Mouse (Mus musculus) gastrocnemius, postnatal 14 days (tissue): ENCODE results near the gene 3100002H09Rik. TPM values are rescaled to one million over a fixed set of nuclear protein-coding genes. Genes with fewer than 3 reads are reported as not detected.

ENCODE experiments used
- DNase-seq: peaks from one replicate; pipeline ENCODE4 v3.0.0; 2021; ENCODE audit warnings: mixed read lengths
- intact Hi-C: fragments of 180-260 bp; cut with DNase I; formaldehyde crosslinking; loops from one replicate; pipeline ENCODE4 v1.15.1; 2025; ENCODE audit warnings: low total_unique reads
- total RNA-seq, 2 experiments: library from RNA; stranded (reverse); gene quantifications; 2 replicates each; pipeline ENCODE4 v1.2.3; 2021

The 3100002H09Rik gene
- total RNA-seq, 2 experiments from 2014 or later, result not detected

- intact Hi-C loops, result no loop called here
- no peak for DNase-seq
These were observed 47.9 kb downstream of the 3100002H09Rik start for GRCm38 (mm10) chr4:124562721-124563120.

Other genes with a start within 250 kb of the 3100002H09Rik start
- 1 to 10 TPM; 1.3 to 2.2 TPM for gene Pou3f1, start 46.0 kb upstream of the 3100002H09Rik start, total RNA-seq
- 10 to 100 TPM; 16.5 to 20.4 TPM for gene Utp11, start 82.8 kb upstream of the 3100002H09Rik start, total RNA-seq
- gene Fhl3, start 89.9 kb upstream of the 3100002H09Rik start, total RNA-seq, result 100 to 1,000 TPM in 1 of 2 experiments, 10 to 100 TPM in 1; 77.5 to 112 TPM
- gene Sf3a3, start 104.0 kb upstream of the 3100002H09Rik start, total RNA-seq, result 10 to 100 TPM; 14.7 to 17.4 TPM
- gene Inpp5b, start 131.0 kb upstream of the 3100002H09Rik start, total RNA-seq, result 1 to 10 TPM; 8.7 to 9.4 TPM
- 10 to 100 TPM in 1 of 2 experiments, 1 to 10 TPM in 1; 8.0 to 10.7 TPM for gene Mtf1, start 191.3 kb upstream of the 3100002H09Rik start, total RNA-seq
- 1 to 10 TPM; 7.9 to 8.4 TPM for gene Yrdc, start 239.9 kb upstream of the 3100002H09Rik start, total RNA-seq
- gene 1110065P20Rik, start 240.4 kb upstream of the 3100002H09Rik start, total RNA-seq, result 10 to 100 TPM; 20.2 to 21.4 TPM